Mouse (Mus musculus) MEL (cell line): ENCODE results near the gene Fahd1. TPM values are rescaled to one million over a fixed set of nuclear protein-coding genes. Genes with fewer than 3 reads are reported as not detected.

Experiments
- DNase-seq: peaks from one replicate; pipeline ENCODE4 v3.0.0; 2011; ENCODE audit warnings: low read depth, low spot score
- H3K27ac ChIP-seq: 2 replicates; pipeline ENCODE4 v1.5.1; 2012; ENCODE audit warnings: low read depth, mild to moderate bottlenecking, control low read depth, low read length, moderate library complexity; ENCODE audit not compliant: control insufficient read depth
- H3K27me3 ChIP-seq, 2 experiments: fragments of 150-350 bp in 1 of 2; sonication (generic) in 1 of 2; 2 replicates each; pipeline ENCODE4 v1.6.1; 2012; ENCODE audit warnings: low read length in 2 of 2, mild to moderate bottlenecking in 2 of 2, improper control_type of control experiment in 1 of 2, moderate library complexity in 1 of 2; ENCODE audit not compliant: insufficient read depth in 2 of 2, control insufficient read depth in 1 of 2
- H3K36me3 ChIP-seq, 2 experiments: 2 replicates each; pipeline ENCODE4 v1.6.1; 2012 to 2014; ENCODE audit warnings: low read length in 2 of 2, improper control_type of control experiment in 1 of 2, inconsistent platforms in 1 of 2, mild to moderate bottlenecking in 1 of 2; ENCODE audit not compliant: insufficient read depth in 2 of 2, control insufficient read depth in 1 of 2
- H3K4me1 ChIP-seq, 2 experiments: fragments of 150-350 bp in 1 of 2; sonication (generic) in 1 of 2; 2 replicates each; pipeline ENCODE4 v1.6.1; 2012; ENCODE audit warnings: low read length in 2 of 2, improper control_type of control experiment in 1 of 2, mild to moderate bottlenecking in 1 of 2; ENCODE audit not compliant: insufficient read depth in 2 of 2, control insufficient read depth in 1 of 2
- H3K4me3 ChIP-seq, 2 experiments: fragments of 150-350 bp in 1 of 2; sonication (generic) in 1 of 2; 2 replicates each; pipeline ENCODE4 v1.5.1; 2012; ENCODE audit warnings: low read depth in 2 of 2, low read length in 2 of 2, mild to moderate bottlenecking in 2 of 2, moderate library complexity in 2 of 2, control low read depth in 1 of 2, improper control_type of control experiment in 1 of 2; ENCODE audit not compliant: control insufficient read depth in 1 of 2, insufficient read depth in 1 of 2
- H3K79me2 ChIP-seq: 2 replicates; pipeline ENCODE4 v1.6.1; 2012; ENCODE audit warnings: mild to moderate bottlenecking, low read length, moderate library complexity; ENCODE audit not compliant: control insufficient read depth, poor library complexity, insufficient read depth
- H3K9ac ChIP-seq: 2 replicates; pipeline ENCODE4 v1.6.1; 2012; ENCODE audit warnings: low read depth, mild to moderate bottlenecking, control low read depth, low read length, moderate library complexity; ENCODE audit not compliant: control insufficient read depth, poor library complexity, severe bottlenecking
- H3K9me3 ChIP-seq: fragments of 150-350 bp; sonication (generic); replicated peaks from 2 replicates; pipeline ENCODE4 v1.6.1; 2012; ENCODE audit warnings: mild to moderate bottlenecking, low read length, improper control_type of control experiment, moderate library complexity; ENCODE audit not compliant: insufficient read depth
- BHLHE40 ChIP-seq: IDR thresholded peaks from 2 replicates; pipeline ENCODE4 v1.6.1; 2012; ENCODE audit warnings: low read depth, mild to moderate bottlenecking, inconsistent platforms, low read length, improper control_type of control experiment, borderline replicate concordance
- CHD1 ChIP-seq: IDR thresholded peaks from 2 replicates; pipeline ENCODE4 v1.6.1; 2012; ENCODE audit warnings: low read depth, mild to moderate bottlenecking, inconsistent platforms, low read length, improper control_type of control experiment
- CTCF ChIP-seq, 3 experiments: IDR thresholded peaks in 2 of 3; conservative IDR thresholded peaks in 1 of 3; 2 replicates each; pipeline ENCODE4 v1.5.1; 2011 to 2012; ENCODE audit warnings: low read length in 3 of 3, low read depth in 2 of 3, mild to moderate bottlenecking in 2 of 3, improper control_type of control experiment in 1 of 3, inconsistent platforms in 1 of 3, mixed read lengths in 1 of 3, moderate library complexity in 1 of 3; ENCODE audit not compliant: control insufficient read depth in 1 of 3, insufficient read depth in 1 of 3, poor library complexity in 1 of 3, severe bottlenecking in 1 of 3
- E2F4 ChIP-seq: IDR thresholded peaks from 2 replicates; pipeline ENCODE4 v1.6.1; 2011; ENCODE audit warnings: low read depth, low read length, improper control_type of control experiment, borderline replicate concordance
- EP300 ChIP-seq, 2 experiments: IDR thresholded peaks; 2 replicates each; pipeline ENCODE4 v1.6.1; 2011; ENCODE audit warnings: improper control_type of control experiment in 2 of 2, low read length in 2 of 2, low read depth in 1 of 2, mild to moderate bottlenecking in 1 of 2
- ETS1 ChIP-seq: IDR thresholded peaks from 2 replicates; pipeline ENCODE4 v1.6.1; 2012; ENCODE audit warnings: low read depth, mild to moderate bottlenecking, inconsistent platforms, low read length, improper control_type of control experiment, moderate library complexity
- GABPA ChIP-seq: IDR thresholded peaks from 2 replicates; pipeline ENCODE4 v1.6.1; 2012; ENCODE audit warnings: low read depth, mild to moderate bottlenecking, inconsistent platforms, low read length, improper control_type of control experiment, moderate library complexity
- GATA1 ChIP-seq: IDR thresholded peaks from 2 replicates; pipeline ENCODE4 v1.6.1; 2011; ENCODE audit warnings: low read depth, low read length, improper control_type of control experiment
- KAT2A ChIP-seq: conservative IDR thresholded peaks from 2 replicates; pipeline ENCODE4 v1.6.1; 2012; ENCODE audit warnings: low read depth, low read length, improper control_type of control experiment, inconsistent platforms
- MAZ ChIP-seq: IDR thresholded peaks from 2 replicates; pipeline ENCODE4 v1.6.1; 2012; ENCODE audit warnings: low read depth, mild to moderate bottlenecking, inconsistent platforms, low read length, improper control_type of control experiment
- MEF2A ChIP-seq: IDR thresholded peaks from 2 replicates; pipeline ENCODE4 v1.6.1; 2014; ENCODE audit warnings: low read depth, mild to moderate bottlenecking, inconsistent platforms, low read length, improper control_type of control experiment; ENCODE audit not compliant: poor library complexity, insufficient replicate concordance, severe bottlenecking; ENCODE audit errors: extremely low read depth
- MXI1 ChIP-seq: IDR thresholded peaks from 2 replicates; pipeline ENCODE4 v1.6.1; 2011; ENCODE audit warnings: mild to moderate bottlenecking, low read depth, low read length, improper control_type of control experiment
- MYB ChIP-seq: IDR thresholded peaks from 2 replicates; pipeline ENCODE4 v1.6.1; 2011; ENCODE audit warnings: mild to moderate bottlenecking, low read depth, low read length, improper control_type of control experiment
- MYC ChIP-seq: IDR thresholded peaks from 2 replicates; pipeline ENCODE4 v1.6.1; 2011; ENCODE audit warnings: low read depth, mild to moderate bottlenecking, low read length, improper control_type of control experiment, moderate library complexity
- NELFE ChIP-seq: IDR thresholded peaks from 2 replicates; pipeline ENCODE4 v1.6.1; 2011; ENCODE audit warnings: low read depth, low read length, improper control_type of control experiment
- NRF1 ChIP-seq: IDR thresholded peaks from 2 replicates; pipeline ENCODE4 v1.6.1; 2014; ENCODE audit warnings: low read depth, mild to moderate bottlenecking, inconsistent platforms, low read length, improper control_type of control experiment, moderate library complexity; ENCODE audit not compliant: poor library complexity, insufficient read depth, severe bottlenecking
- POLR2A ChIP-seq, 2 experiments: IDR thresholded peaks; 2 replicates each; pipeline ENCODE4 v1.6.1; 2011 to 2012; ENCODE audit warnings: low read length in 2 of 2, mild to moderate bottlenecking in 2 of 2, control low read depth in 1 of 2, improper control_type of control experiment in 1 of 2, low read depth in 1 of 2, moderate library complexity in 1 of 2; ENCODE audit not compliant: control insufficient read depth in 1 of 2, insufficient read depth in 1 of 2, poor library complexity in 1 of 2
- POLR2AphosphoS2 ChIP-seq: IDR thresholded peaks from 2 replicates; pipeline ENCODE4 v1.6.1; 2011; ENCODE audit warnings: low read length, improper control_type of control experiment
- RAD21 ChIP-seq: IDR thresholded peaks from 2 replicates; pipeline ENCODE4 v1.6.1; 2011; ENCODE audit warnings: mild to moderate bottlenecking, low read depth, low read length, improper control_type of control experiment
- SMC3 ChIP-seq: IDR thresholded peaks from 2 replicates; pipeline ENCODE4 v1.6.1; 2011; ENCODE audit warnings: low read depth, low read length, improper control_type of control experiment
- TAL1 ChIP-seq: IDR thresholded peaks from 2 replicates; pipeline ENCODE4 v1.6.1; 2012; ENCODE audit warnings: mild to moderate bottlenecking, inconsistent platforms, low read length, moderate library complexity, mixed read lengths
- TCF12 ChIP-seq: IDR thresholded peaks from 2 replicates; pipeline ENCODE4 v1.6.1; 2014; ENCODE audit warnings: low read depth, mild to moderate bottlenecking, inconsistent platforms, low read length, improper control_type of control experiment, moderate library complexity
- UBTF ChIP-seq: IDR thresholded peaks from 2 replicates; pipeline ENCODE4 v1.6.1; 2012; ENCODE audit warnings: low read depth, mild to moderate bottlenecking, inconsistent platforms, low read length, improper control_type of control experiment, moderate library complexity, borderline replicate concordance; ENCODE audit not compliant: insufficient read depth
- USF1 ChIP-seq: IDR thresholded peaks from 2 replicates; pipeline ENCODE4 v1.6.1; 2014; ENCODE audit warnings: low read depth, mild to moderate bottlenecking, inconsistent platforms, low read length, improper control_type of control experiment, moderate library complexity
- USF2 ChIP-seq, 2 experiments: IDR thresholded peaks; 2 replicates each; pipeline ENCODE4 v1.6.1; 2011 to 2012; ENCODE audit warnings: improper control_type of control experiment in 2 of 2, low read length in 2 of 2, borderline replicate concordance in 1 of 2, inconsistent platforms in 1 of 2, low read depth in 1 of 2, mild to moderate bottlenecking in 1 of 2; ENCODE audit not compliant: insufficient read depth in 1 of 2
- ZC3H11A ChIP-seq: IDR thresholded peaks from 2 replicates; pipeline ENCODE4 v1.6.1; 2012; ENCODE audit warnings: low read depth, mild to moderate bottlenecking, inconsistent platforms, low read length, improper control_type of control experiment
- ZKSCAN1 ChIP-seq: IDR thresholded peaks from 2 replicates; pipeline ENCODE4 v1.6.1; 2012; ENCODE audit warnings: low read depth, mild to moderate bottlenecking, inconsistent platforms, low read length, improper control_type of control experiment, moderate library complexity
- ZMIZ1 ChIP-seq: IDR thresholded peaks from 2 replicates; pipeline ENCODE4 v1.6.1; 2012; ENCODE audit warnings: low read depth, mild to moderate bottlenecking, inconsistent platforms, low read length, improper control_type of control experiment, moderate library complexity
- ZNF384 ChIP-seq: IDR thresholded peaks from 2 replicates; pipeline ENCODE4 v1.6.1; 2012; ENCODE audit warnings: low read depth, mild to moderate bottlenecking, inconsistent platforms, low read length, improper control_type of control experiment
- polyA plus RNA-seq, 2 experiments: library from polyadenylated mRNA; stranded (reverse) in 1 of 2; unstranded in 1 of 2; fragments of >175 nt in 1 of 2; fragments of >200 nt in 1 of 2; gene quantifications; 2 replicates each; pipeline versions ENCODE4 v1.2.1 to v1.2.4; 2012; ENCODE audit warnings: low replicate concordance in 2 of 2, low read depth in 1 of 2; ENCODE audit not compliant: insufficient read length in 2 of 2, insufficient read depth in 1 of 2, missing spikeins in 1 of 2
- total RNA-seq: library from RNA; depleted of rRNA; stranded (reverse); fragments of 300-350 nt; gene quantifications from 2 replicates; pipeline ENCODE4 v1.2.3, GENCODE M21; 2012

The Fahd1 gene
- total and polyA plus RNA-seq, 3 experiments = 2.7 to 4.7 TPM; not detected in 1

GRCm38 (mm10) chr17:24818172-24818571, 32.0 kb downstream of the Fahd1 start:
- TF ChIP-seq POLR2A (IDR thresholded peaks at IDR 0.05; ENCODE audit: control insufficient read depth in 1 of 2, insufficient read depth in 1 of 2, low read depth in 1 of 2, low read length in 2 of 2, poor library complexity in 1 of 2) = no peak
- no peak for TF ChIP-seq ETS1
- TF ChIP-seq ZMIZ1 = no peak
- no peak for TF ChIP-seq POLR2AphosphoS2
- TF ChIP-seq BHLHE40 = no peak
- TF ChIP-seq MYC = no peak
- no peak for TF ChIP-seq E2F4
- TF ChIP-seq TCF12 = no peak
- TF ChIP-seq USF2 (IDR thresholded peaks at IDR 0.05; ENCODE audit: borderline replicate concordance in 1 of 2, insufficient read depth in 1 of 2, low read depth in 1 of 2, low read length in 2 of 2) = no peak
- TF ChIP-seq GABPA = no peak
- TF ChIP-seq, all 39 proteins: peak for 0

GRCm38 (mm10) chr17:24817503-24817902, 32.7 kb downstream of the Fahd1 start:
- no peaks in the 10 kb centered on the region for H3K36me3 ChIP-seq
- DNase-seq = peak; percentile 31
- no peaks in the 10 kb centered on the region for H3K9me3 ChIP-seq
- H3K9ac ChIP-seq = no peak overlapping the region
- H3K4me3 ChIP-seq = no peak overlapping the region
- no peak overlapping the region for H3K27ac ChIP-seq
- no peaks in the 10 kb centered on the region for H3K79me2 ChIP-seq
- H3K27me3 ChIP-seq = peaks cover 7 to 8% of the 10 kb centered on the region in 2 experiments
- H3K4me1 ChIP-seq = no peaks in the 10 kb centered on the region
- TF ChIP-seq CTCF (IDR thresholded peaks at IDR 0.05 in 2 of 3, conservative IDR thresholded peaks at IDR 0.05 in 1 of 3; ENCODE audit: control insufficient read depth in 1 of 3, insufficient read depth in 1 of 3, low read depth in 2 of 3, low read length in 3 of 3, poor library complexity in 1 of 3, severe bottlenecking in 1 of 3) (peak in 1 of 3 experiments; percentile 69; a peak in 3 of 6 replicates), ZNF384 (no peak), POLR2AphosphoS2 (no peak), NELFE (no peak), MXI1 (no peak), NRF1 (no peak), KAT2A (no peak), RAD21 (peak; percentile 63), USF2 (IDR thresholded peaks at IDR 0.05; ENCODE audit: borderline replicate concordance in 1 of 2, insufficient read depth in 1 of 2, low read depth in 1 of 2, low read length in 2 of 2) (no peak), CHD1 (no peak), MEF2A (no peak), MYB (no peak), ZC3H11A (peak; percentile 47; the same call in 1 of the 2 replicates), ZKSCAN1 (no peak), TAL1 (no peak), ETS1 (no peak), MYC (no peak), E2F4 (no peak), UBTF (no peak), BHLHE40 (no peak), GATA1 (no peak), GABPA (no peak), EP300 (IDR thresholded peaks at IDR 0.05; ENCODE audit: low read depth in 1 of 2, low read length in 2 of 2) (no peak), MAZ (no peak), ZMIZ1 (no peak), SMC3 (peak; percentile 59), USF1 (no peak)

More at GRCm38 (mm10) chr17:24818172-24818571, 32.0 kb downstream of the Fahd1 start:
- H3K9me3 ChIP-seq = no peaks in the 10 kb centered on the region
- no peak overlapping the region for H3K27ac ChIP-seq
- no peak for DNase-seq
- no peaks in the 10 kb centered on the region for H3K79me2 ChIP-seq
- H3K9ac ChIP-seq = no peak overlapping the region
- H3K27me3 ChIP-seq = peaks cover 7% of the 10 kb centered on the region in 2 experiments
- no peaks in the 10 kb centered on the region for H3K36me3 ChIP-seq
- no peaks in the 10 kb centered on the region for H3K4me1 ChIP-seq
- H3K4me3 ChIP-seq = 0 out of 4 replicates have a peak overlapping the region, but pooled peaks have one; percentile 16 to 17
